Mouse (Mus musculus) embryonic facial prominence, embryonic 10.5 days (tissue): Measurements from ENCODE around the gene Top2a. TPM values are rescaled to one million over a fixed set of nuclear protein-coding genes. Genes with fewer than 3 reads are reported as not detected.

Experiments
- DNase-seq: peaks from one replicate; pipeline ENCODE4 v3.0.0-alpha.2; 2017; ENCODE audit warnings: low spot score
- H3K27ac ChIP-seq: fragments of 300-500 bp; sonication (generic); replicated peaks from 2 replicates; pipeline ENCODE4 v1.5.1; 2016; ENCODE audit warnings: mild to moderate bottlenecking
- H3K27me3 ChIP-seq: fragments of 300-500 bp; sonication (generic); replicated peaks from 2 replicates; pipeline ENCODE4 v1.6.1; 2016; ENCODE audit warnings: low read depth, mild to moderate bottlenecking; ENCODE audit not compliant: poor library complexity, severe bottlenecking
- H3K36me3 ChIP-seq: fragments of 300-500 bp; sonication (generic); replicated peaks from 2 replicates; pipeline ENCODE4 v1.6.1; 2016; ENCODE audit warnings: mild to moderate bottlenecking, moderate library complexity
- H3K4me1 ChIP-seq: fragments of 300-500 bp; sonication (generic); 2 replicates; pipeline ENCODE4 v1.6.1; 2016
- H3K4me3 ChIP-seq: fragments of 300-500 bp; sonication (generic); 2 replicates; pipeline ENCODE4 v1.5.1; 2016; ENCODE audit warnings: mild to moderate bottlenecking, moderate library complexity
- H3K9me3 ChIP-seq: fragments of 300-500 bp; sonication (generic); 2 replicates; pipeline ENCODE4 v1.6.1; 2016; ENCODE audit warnings: mild to moderate bottlenecking
- WGBS: fragments of 180-500 bp; shearing (Covaris S2); methylation state at CpG from one replicate; pipeline ENCODE4 v1.1.7; 2016; 5-methylcytosine and 5-hydroxymethylcytosine counted together
- polyA plus RNA-seq: library from polyadenylated mRNA; unstranded; fragments of >200 nt; fragmentation: Nextera tagmentation; extraction: Ambion mirVana; gene quantifications from 2 replicates; pipeline ENCODE4 v1.2.1, GENCODE M21; 2016

The Top2a gene
- polyA plus RNA-seq, 1 experiment from 2014 or later = 336 TPM

DNA sequence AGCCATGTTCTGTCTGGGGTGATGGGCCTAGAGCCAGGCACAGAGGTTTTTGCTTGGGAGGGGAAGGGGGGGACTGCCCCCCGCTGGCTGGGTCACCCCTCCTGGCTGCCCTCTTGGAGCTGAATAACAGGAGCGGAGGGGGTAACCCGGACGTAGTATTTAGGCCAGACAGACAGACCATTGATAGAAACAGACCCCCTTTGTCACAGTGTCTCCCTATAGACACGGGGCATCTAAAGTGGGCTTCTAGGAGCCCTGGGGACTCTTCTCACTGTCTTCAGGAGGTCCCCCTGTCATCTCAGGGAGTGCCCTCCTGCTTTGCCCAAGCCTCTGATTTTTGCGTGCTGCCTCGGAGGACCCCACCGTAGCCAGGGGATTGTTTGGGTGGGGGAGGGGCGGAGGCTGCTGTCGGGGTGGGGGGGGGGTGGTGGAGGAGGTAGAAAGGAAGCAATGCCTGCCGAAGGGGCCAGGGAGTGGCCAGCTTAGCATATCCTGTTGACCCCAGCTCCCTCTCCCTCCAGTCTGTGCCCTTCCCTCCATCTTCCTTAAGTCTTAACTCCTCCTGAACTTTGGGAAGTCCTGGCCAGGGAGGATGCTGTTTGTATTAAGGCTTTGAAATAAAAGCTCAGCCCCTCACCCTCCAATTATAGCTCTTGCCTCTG lies 58.4 kb downstream of the Top2a start:
- 5% methylated on average over 11 of the region's 11 CpGs for WGBS
- Histone ChIP-seq H3K4me3 (peak overlapping the region; percentile 77), H3K9me3 (no peaks in the 10 kb centered on the region), H3K36me3 (peaks cover 40% of the 10 kb centered on the region), H3K27me3 (peaks cover 9% of the 10 kb centered on the region; the same call in 1 of the 2 replicates), H3K27ac (peak overlapping the region; percentile 89), H3K4me1 (peaks cover 100% of the 10 kb centered on the region)
- DNase-seq = peak; percentile 60

DNA sequence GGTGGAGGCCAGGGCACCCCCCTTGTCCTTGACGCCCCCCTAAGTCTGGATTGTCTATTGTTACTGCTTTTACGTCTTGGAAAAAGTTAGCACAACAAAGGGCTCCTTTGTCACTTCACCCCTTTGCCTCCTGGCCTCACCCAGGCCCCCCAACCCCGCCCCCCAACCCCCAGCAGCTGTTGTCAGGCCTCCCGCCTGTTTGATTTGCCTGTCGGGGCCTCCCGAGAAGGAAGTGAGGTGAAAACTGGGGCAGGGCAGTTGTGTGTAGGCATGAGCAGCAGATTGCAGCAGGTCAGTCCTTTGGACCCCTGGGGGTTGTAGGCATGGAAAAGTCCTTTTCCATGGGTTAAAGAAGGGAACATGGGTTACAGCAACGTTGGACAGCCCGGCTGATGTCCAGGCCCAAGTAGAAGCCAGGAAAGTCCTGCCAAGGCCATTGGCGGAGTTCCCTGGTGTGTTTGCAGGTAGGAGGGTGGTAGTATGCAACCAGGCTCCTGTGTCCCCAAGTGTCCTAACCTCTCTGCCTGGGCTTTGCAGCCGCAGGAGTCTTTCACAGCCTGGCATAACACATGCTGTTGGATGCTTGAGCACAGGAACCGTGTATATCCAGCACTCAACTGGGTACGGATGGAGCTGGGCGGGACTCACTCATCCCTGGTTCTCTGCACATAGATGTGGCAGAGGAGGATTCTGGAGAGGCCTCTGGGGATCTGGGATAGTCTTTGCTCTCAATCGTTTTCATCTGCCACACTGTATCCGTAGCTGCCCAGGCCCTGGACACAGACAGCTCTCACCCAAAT lies 59.2 kb downstream of the Top2a start:
- DNase-seq = peak; percentile 71
- Histone ChIP-seq H3K4me1 (peaks cover 100% of the 10 kb centered on the region), H3K4me3 (peak overlapping the region; percentile 77)

DNA sequence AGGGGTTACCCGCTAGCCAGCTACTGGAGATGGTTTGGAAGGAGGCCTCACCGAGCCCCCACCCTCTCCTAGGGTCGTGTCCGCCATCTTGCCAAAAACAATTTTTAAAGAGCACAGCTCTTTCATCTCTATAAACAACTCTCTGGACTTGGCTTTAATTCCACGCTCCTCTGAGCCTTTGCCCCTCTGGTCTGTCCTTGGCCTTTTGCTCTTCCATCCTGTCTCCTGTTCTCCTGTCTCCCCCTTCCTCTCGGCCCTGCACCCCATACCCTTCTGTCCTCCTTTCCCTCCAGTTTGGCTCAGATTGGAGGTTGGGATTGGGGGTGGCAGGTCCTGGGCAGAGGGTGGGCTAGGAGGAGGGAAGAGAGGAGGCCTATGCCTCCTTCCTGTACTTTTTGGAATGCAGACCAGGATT lies 59.8 kb downstream of the Top2a start:
- 14% methylated on average over 6 of the region's 6 CpGs for WGBS
- Histone ChIP-seq H3K4me3 (peak overlapping the region; percentile 77), H3K27ac (peak overlapping the region; percentile 89), H3K36me3 (peaks cover 28% of the 10 kb centered on the region), H3K9me3 (no peaks in the 10 kb centered on the region), H3K4me1 (peaks cover 100% of the 10 kb centered on the region), H3K27me3 (peaks cover 9% of the 10 kb centered on the region; the same call in 1 of the 2 replicates)
- DNase-seq = no peak

More for the DNA sequence above, 59.2 kb downstream of the Top2a start:
- H3K9me3 ChIP-seq = no peaks in the 10 kb centered on the region
- H3K27me3 ChIP-seq = peaks cover 9% of the 10 kb centered on the region; the same call in 1 of the 2 replicates
- WGBS = 13% methylated on average over 15 of the region's 15 CpGs
- H3K27ac ChIP-seq = peak overlapping the region; percentile 89
- peaks cover 33% of the 10 kb centered on the region for H3K36me3 ChIP-seq

DNA sequence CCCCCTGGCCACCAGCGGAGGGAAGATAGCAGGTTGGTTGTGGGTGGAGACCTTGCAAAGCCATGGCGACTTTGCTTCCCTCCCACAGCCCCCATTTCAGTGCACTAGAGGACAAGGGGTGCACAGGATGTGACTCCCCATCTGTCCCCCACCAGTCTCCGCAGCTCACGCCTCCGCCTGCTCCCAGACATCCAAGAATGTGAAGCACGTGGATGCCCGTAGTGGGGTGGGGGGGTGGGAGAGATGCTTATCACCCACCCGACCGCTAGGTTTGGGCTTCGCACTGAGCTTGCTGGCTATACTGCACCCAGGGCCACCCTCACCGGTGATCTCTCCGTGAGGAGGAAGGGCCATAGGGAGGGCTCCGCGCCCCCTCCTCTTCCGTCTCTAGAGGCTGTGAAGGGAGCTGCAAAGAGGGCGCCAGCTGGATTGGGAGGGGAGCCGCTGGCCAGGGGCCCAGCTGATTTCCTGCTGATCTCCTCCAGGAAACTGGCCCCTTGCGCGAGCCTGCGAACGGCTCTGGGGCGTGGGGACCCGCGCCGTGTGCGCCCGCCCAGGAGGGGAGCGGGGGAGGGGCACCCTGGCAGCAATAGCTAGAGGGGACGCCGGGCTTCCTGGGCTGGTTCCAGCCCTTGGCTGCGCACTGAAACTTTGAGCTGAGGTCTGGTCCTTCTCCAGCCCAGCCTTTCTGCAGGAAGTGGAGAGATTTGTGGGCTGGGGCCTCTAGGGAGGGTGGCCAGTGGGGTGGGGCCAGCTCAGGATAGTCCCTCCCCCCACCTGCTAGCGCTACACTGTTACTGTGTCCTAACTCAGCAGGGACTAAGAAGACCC lies 60.6 kb downstream of the Top2a start:
- peaks cover 28% of the 10 kb centered on the region for H3K36me3 ChIP-seq
- peak overlapping the region; percentile 89 for H3K27ac ChIP-seq
- no peaks in the 10 kb centered on the region for H3K9me3 ChIP-seq
- peaks cover 9% of the 10 kb centered on the region; the same call in 1 of the 2 replicates for H3K27me3 ChIP-seq
- DNase-seq = peak; percentile 75
- under 1% methylated on average over 32 of the region's 32 CpGs for WGBS
- peak overlapping the region; percentile 77 for H3K4me3 ChIP-seq
- peaks cover 99% of the 10 kb centered on the region for H3K4me1 ChIP-seq

DNA sequence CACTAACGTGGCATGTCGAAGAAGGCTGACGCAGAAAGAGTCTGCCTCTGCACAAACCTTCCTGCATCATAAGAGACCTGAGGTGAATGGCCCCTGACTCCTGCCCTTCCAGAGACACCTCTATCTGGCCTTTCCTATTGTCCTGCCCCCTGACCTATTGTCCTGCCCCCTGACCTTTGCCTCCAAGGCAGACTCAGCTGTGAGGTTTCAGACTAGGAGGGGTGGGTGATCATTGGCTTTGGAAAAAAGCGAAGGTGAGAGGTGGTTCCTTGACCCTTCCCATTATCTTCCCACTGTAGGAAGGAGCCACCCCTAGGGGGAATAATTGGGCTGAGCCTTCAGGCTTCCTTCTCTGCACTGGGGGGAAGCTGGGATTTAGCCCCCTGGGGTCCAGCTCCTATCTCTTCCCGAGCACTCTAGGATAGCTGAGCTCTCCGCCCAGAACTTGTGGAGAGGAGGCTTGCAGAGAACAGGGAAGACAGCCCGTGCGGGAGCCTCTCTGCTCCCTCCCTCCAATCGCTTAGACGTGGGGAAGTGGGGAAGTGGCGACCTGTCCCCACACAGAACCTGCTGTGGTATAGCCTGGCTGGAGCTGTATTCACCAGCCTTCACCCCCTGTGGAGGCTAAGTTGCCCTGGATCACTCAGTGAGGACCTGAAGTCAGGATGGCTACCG lies 61.4 kb downstream of the Top2a start:
- WGBS = 2% methylated on average over 12 of the region's 12 CpGs
- peak overlapping the region; percentile 77 for H3K4me3 ChIP-seq

DNA sequence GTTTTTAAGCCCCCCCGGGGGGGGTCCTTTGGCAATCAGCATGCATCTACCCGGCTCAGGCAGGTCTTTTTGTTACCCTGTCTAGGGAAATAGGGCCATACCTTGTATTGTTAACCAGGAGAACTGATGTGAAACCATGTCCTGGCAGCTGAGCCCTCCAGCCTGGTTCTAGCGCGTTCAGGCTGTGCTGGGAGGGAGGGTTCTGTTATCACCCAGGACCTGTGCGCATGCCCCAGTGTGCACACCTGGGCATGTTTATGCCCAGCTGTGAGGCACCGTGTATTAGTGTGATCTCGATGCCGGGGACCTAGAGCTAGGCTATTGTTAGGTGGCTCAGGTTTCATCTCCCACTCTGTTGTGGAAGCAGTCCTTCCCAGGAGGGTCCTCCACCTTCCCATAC lies 62.2 kb downstream of the Top2a start:
- Histone ChIP-seq H3K9me3 (no peaks in the 10 kb centered on the region), H3K4me1 (peaks cover 82% of the 10 kb centered on the region), H3K4me3 (peak overlapping the region; percentile 77), H3K36me3 (peaks cover 28% of the 10 kb centered on the region), H3K27me3 (peaks cover 9% of the 10 kb centered on the region; the same call in 1 of the 2 replicates), H3K27ac (peak overlapping the region; percentile 88)
- WGBS = 8% methylated on average over 8 of the region's 8 CpGs
- peak; percentile 24 for DNase-seq

More for the DNA sequence above, 61.4 kb downstream of the Top2a start:
- Histone ChIP-seq H3K9me3 (no peaks in the 10 kb centered on the region), H3K4me1 (peaks cover 90% of the 10 kb centered on the region), H3K36me3 (peaks cover 28% of the 10 kb centered on the region), H3K27me3 (peaks cover 9% of the 10 kb centered on the region; the same call in 1 of the 2 replicates), H3K27ac (peak overlapping the region; percentile 89)
- DNase-seq = peak; percentile 35

DNA sequence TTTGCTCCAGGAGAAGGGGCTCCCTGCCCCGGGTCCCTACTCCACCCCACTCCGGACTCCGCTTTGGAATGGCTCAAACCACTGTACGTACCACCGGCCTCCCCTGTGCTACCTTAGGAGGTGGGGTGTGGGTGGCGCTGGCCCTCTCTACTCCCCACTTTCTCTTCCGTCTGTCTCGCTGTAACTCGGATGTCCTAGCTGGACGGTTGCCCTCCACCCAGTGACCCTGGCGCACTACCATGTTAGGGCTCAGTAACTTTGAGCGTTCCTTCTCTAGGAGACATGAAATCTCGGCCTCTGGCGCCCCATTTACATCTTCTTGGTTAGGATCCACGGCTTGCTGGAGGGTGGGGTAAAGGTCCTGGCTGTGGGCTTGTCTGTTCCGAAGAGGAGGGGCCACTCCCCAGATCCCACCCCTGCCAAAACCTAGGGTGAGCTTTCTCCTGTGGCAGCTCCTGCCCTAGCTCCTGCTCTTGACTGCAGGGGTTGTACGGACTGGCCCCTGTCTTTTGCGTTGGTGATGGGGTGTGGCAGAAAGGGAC lies 62.9 kb downstream of the Top2a start:
- no peaks in the 10 kb centered on the region for H3K9me3 ChIP-seq
- peaks cover 79% of the 10 kb centered on the region for H3K4me1 ChIP-seq
- peaks cover 9% of the 10 kb centered on the region; the same call in 1 of the 2 replicates for H3K27me3 ChIP-seq
- peak overlapping the region; percentile 88 for H3K27ac ChIP-seq
- peaks cover 28% of the 10 kb centered on the region for H3K36me3 ChIP-seq
- WGBS = 5% methylated on average over 18 of the region's 18 CpGs
- H3K4me3 ChIP-seq = peak overlapping the region; percentile 77
- DNase-seq = peak; percentile 22

DNA sequence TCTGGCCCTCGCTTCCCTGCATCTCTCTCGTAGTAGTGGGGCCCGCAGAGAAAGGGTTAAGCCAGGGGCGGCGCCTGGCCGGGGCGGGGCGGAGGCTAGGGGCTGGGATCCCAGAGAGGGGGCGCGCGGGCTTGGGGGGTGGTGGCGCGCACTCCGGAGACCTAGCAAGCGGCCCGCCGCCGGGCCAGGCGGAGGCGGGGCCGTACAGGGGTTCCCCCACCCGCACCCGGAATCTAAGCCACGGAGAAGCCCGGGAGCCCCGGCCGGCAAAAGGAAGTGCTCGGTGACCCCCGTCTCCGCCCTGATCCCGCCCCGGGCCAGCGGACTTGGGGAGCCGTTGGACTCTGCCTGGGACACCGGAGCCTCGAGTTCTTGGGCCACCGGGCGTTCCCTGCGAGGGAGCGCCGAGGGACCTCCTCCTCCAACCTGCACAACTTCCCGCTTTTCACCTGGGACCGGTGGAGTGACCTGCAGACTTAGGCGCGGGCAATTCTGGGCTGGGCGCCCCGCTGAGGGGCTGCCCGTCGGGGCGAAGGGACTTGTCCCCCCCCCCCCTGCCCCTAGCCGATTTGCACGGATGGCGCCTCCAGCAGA lies 63.6 kb downstream of the Top2a start:
- Histone ChIP-seq H3K4me3 (peak overlapping the region; percentile 77), H3K36me3 (peaks cover 29% of the 10 kb centered on the region), H3K27me3 (peaks cover 9% of the 10 kb centered on the region; the same call in 1 of the 2 replicates), H3K27ac (peak overlapping the region; percentile 88), H3K4me1 (peaks cover 79% of the 10 kb centered on the region), H3K9me3 (no peaks in the 10 kb centered on the region)
- under 1% methylated on average over 53 of the region's 53 CpGs for WGBS
- DNase-seq = peak; percentile 89

DNA sequence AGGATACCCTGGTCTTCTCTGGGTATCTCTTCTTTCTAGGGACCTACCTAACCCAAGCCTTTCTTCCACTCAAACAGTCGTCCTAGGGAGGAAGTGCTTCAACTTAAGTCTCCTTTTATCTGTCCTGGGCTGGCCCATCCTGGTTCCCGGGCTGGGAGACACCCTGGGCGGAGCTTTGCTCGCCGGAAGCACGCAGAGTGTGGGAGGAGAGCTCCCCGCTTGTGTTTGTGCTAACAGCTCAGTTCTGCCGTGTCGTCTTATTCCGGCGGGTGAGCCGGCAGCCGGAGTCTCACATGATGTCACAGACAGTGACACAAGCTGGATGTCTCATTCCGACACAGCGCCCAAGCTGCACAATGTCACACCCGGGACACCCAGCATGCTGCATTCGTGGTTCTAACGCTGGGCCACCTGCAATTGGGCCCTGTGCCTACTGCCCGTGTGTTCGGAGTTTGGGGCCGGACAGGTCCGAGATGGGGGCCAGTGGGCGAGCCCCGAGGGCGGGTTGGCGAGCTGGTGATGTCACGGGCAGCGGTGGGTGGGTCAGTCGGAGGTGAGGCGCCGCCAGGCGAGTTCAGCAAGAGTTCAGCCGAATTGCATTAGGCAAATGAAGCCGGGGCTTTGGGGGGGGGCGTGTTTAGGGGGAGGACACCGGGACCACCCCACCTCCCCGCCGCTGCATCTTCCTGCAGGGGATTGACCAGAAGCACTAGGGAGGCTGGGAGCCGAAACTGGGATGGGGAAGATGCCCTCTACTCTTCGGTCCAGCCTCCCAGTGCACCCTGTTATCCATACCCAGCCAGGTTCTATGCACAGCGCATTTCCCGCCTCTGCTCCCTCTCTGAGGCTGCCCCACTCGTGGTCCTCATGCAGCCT lies 64.3 kb downstream of the Top2a start:
- WGBS = under 1% methylated on average over 43 of the region's 43 CpGs
- H3K4me1 ChIP-seq = peaks cover 79% of the 10 kb centered on the region

DNA sequence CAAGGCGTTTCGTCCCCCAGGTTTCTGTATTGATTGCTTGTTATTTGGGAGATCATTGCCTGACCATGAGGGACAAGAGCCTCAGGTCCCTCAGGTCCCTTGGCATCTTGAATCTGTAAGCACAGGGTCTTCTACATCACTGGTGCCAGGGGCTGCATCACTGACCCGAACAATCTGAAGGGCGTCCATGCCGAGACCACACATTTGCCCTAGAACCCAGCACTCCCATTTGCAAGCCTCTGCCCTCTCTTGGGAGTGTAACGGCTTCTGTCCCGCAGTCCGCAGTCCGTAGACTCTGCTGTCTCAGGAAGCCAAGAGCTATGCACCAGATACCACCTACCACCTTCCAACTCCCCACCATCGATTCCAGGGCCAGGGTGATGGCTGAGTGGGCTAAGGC lies 67.6 kb downstream of the Top2a start:
- H3K9me3 ChIP-seq = no peaks in the 10 kb centered on the region
- DNase-seq = no peak
- peaks cover 72% of the 10 kb centered on the region for H3K4me1 ChIP-seq
- no peak overlapping the region for H3K4me3 ChIP-seq
- H3K27me3 ChIP-seq = peaks cover 1% of the 10 kb centered on the region; the same call in 1 of the 2 replicates
- H3K36me3 ChIP-seq = peaks cover 46% of the 10 kb centered on the region
- H3K27ac ChIP-seq = no peak overlapping the region
- WGBS = 83% methylated on average over 10 of the region's 10 CpGs

More for the DNA sequence above, 64.3 kb downstream of the Top2a start:
- Histone ChIP-seq H3K4me3 (peak overlapping the region; percentile 77), H3K36me3 (peaks cover 29% of the 10 kb centered on the region), H3K27me3 (peaks cover 9% of the 10 kb centered on the region; the same call in 1 of the 2 replicates), H3K9me3 (no peaks in the 10 kb centered on the region), H3K27ac (peak overlapping the region; percentile 88)
- peak; percentile 73 for DNase-seq
